Mouse (Mus musculus) ES-E14 (cell line): ENCODE measurements around the gene Capn8. TPM values are rescaled to one million over a fixed set of nuclear protein-coding genes. Genes with fewer than 3 reads are reported as not detected.

Source experiments
- DNase-seq: peaks from one replicate; pipeline ENCODE4 v3.0.0-alpha.2; 2013; ENCODE audit warnings: low read depth, low spot score
- H3K27ac ChIP-seq: 2 replicates; pipeline ENCODE4 v1.5.1; 2012; ENCODE audit warnings: low read depth, mild to moderate bottlenecking, low read length, moderate library complexity, mixed read lengths; ENCODE audit not compliant: poor library complexity, insufficient read depth, severe bottlenecking
- H3K36me3 ChIP-seq: 2 replicates; pipeline ENCODE4 v1.6.1; 2012; ENCODE audit warnings: mild to moderate bottlenecking, low read length, moderate library complexity, mixed read lengths; ENCODE audit not compliant: control insufficient read depth, poor library complexity, insufficient read depth, severe bottlenecking
- H3K4me1 ChIP-seq, 2 experiments: fragments of 150-350 bp in 1 of 2; sonication (generic) in 1 of 2; 2 replicates each; pipeline ENCODE4 v1.6.1; 2012; ENCODE audit warnings: low read length in 2 of 2, mild to moderate bottlenecking in 1 of 2, mixed read lengths in 1 of 2; ENCODE audit not compliant: control insufficient read depth in 2 of 2, insufficient read depth in 2 of 2, poor library complexity in 1 of 2
- H3K4me3 ChIP-seq, 2 experiments: fragments of 150-350 bp in 1 of 2; sonication (generic) in 1 of 2; 2 replicates each; pipeline ENCODE4 v1.5.1; 2012; ENCODE audit warnings: low read length in 2 of 2, low read depth in 1 of 2, mild to moderate bottlenecking in 1 of 2, mixed read lengths in 1 of 2; ENCODE audit not compliant: insufficient read depth in 1 of 2, poor library complexity in 1 of 2, severe bottlenecking in 1 of 2
- H3K9ac ChIP-seq: 2 replicates; pipeline ENCODE4 v1.6.1; 2012; ENCODE audit warnings: low read depth, mild to moderate bottlenecking, low read length, mixed read lengths; ENCODE audit not compliant: poor library complexity, insufficient read depth, severe bottlenecking
- H3K9me3 ChIP-seq: fragments of 150-350 bp; sonication (generic); 2 replicates; pipeline ENCODE4 v1.6.1; 2012; ENCODE audit warnings: low read depth, mild to moderate bottlenecking, low read length; ENCODE audit not compliant: control insufficient read depth, insufficient read depth
- CHD2 ChIP-seq: IDR thresholded peaks from 2 replicates; pipeline ENCODE4 v1.6.1; 2014; ENCODE audit warnings: mild to moderate bottlenecking, low read depth, low read length, inconsistent platforms
- HCFC1 ChIP-seq: IDR thresholded peaks from 2 replicates; pipeline ENCODE4 v1.6.1; 2012; ENCODE audit warnings: low read length, inconsistent platforms, borderline replicate concordance; ENCODE audit not compliant: insufficient read depth
- MAFK ChIP-seq: IDR thresholded peaks from 2 replicates; pipeline ENCODE4 v1.6.1; 2014; ENCODE audit warnings: mild to moderate bottlenecking, low read depth, low read length, inconsistent platforms; ENCODE audit not compliant: insufficient read depth
- ZC3H11A ChIP-seq: IDR thresholded peaks from 2 replicates; pipeline ENCODE4 v1.6.1; 2012; ENCODE audit warnings: low read depth, mild to moderate bottlenecking, inconsistent platforms, low read length, borderline replicate concordance
- ZNF384 ChIP-seq: IDR thresholded peaks from 2 replicates; pipeline ENCODE4 v1.6.1; 2012; ENCODE audit warnings: low read depth, low read length, inconsistent platforms
- in situ Hi-C, 2 experiments: fragments of 600-800 bp; cut with MboI; formaldehyde crosslinking; loops; one replicate each; pipeline ENCODE4 v1.15.1; 2025; ENCODE audit warnings: low sequenced_read_pairs in 2 of 2, inconsistent platforms in 1 of 2; ENCODE audit not compliant: unreplicated experiment in 2 of 2
- total RNA-seq: library from RNA; depleted of rRNA; stranded (reverse); fragments of 300-350 nt; gene quantifications from 2 replicates; pipeline ENCODE4 v1.2.3, GENCODE M21; 2012

Capn8 gene
- total RNA-seq, 1 experiment = not detected

GRCm38 (mm10) chr1:182571973-182572372 is 7.2 kb downstream of the Capn8 start:
- in situ Hi-C loops = loop anchor here in 1 of 2 experiments (25.0 kb wide), 1 partner anchor 690 kb away; no protein-coding TSS in a partner anchor
- no peak overlapping the region for H3K4me3 ChIP-seq
- no peak overlapping the region for H3K9ac ChIP-seq
- H3K27ac ChIP-seq = no peak overlapping the region
- H3K36me3 ChIP-seq = no peaks in the 10 kb centered on the region
- 0 out of 4 replicates have a peak, but pooled peaks cover 0 to 5% of the 10 kb centered on the region in 2 experiments for H3K4me1 ChIP-seq
- no peaks in the 10 kb centered on the region for H3K9me3 ChIP-seq
- TF ChIP-seq ZC3H11A (no peak), CHD2 (no peak), ZNF384 (no peak), MAFK (no peak), HCFC1 (no peak)
- no peak for DNase-seq

GRCm38 (mm10) chr1:182573856-182574665 is 9.3 kb downstream of the Capn8 start:
- H3K4me1 ChIP-seq = 0 out of 4 replicates have a peak, but pooled peaks cover 0 to 5% of the 10 kb centered on the region in 2 experiments
- no peak overlapping the region; the same call in 1 of the 2 replicates for H3K9ac ChIP-seq
- DNase-seq = no peak
- no peaks in the 10 kb centered on the region for H3K36me3 ChIP-seq
- H3K9me3 ChIP-seq = no peaks in the 10 kb centered on the region
- TF ChIP-seq HCFC1 = no peak
- no peak for TF ChIP-seq MAFK
- TF ChIP-seq CHD2 = no peak
- no peak for TF ChIP-seq ZC3H11A
- TF ChIP-seq ZNF384 = no peak
- in situ Hi-C loops = loop anchor here in 1 of 2 experiments (25.0 kb wide), 1 partner anchor 688 kb away; no protein-coding TSS in a partner anchor
- H3K27ac ChIP-seq = no peak overlapping the region; the same call in 1 of the 2 replicates
- no peak overlapping the region for H3K4me3 ChIP-seq

GRCm38 (mm10) chr1:182574666-182575049 is 9.9 kb downstream of the Capn8 start:
- H3K4me1 ChIP-seq = 0 out of 4 replicates have a peak, but pooled peaks cover 0 to 5% of the 10 kb centered on the region in 2 experiments
- no peak overlapping the region for H3K27ac ChIP-seq
- no peak for DNase-seq
- in situ Hi-C loops = loop anchor here in 1 of 2 experiments (25.0 kb wide), 1 partner anchor 688 kb away; no protein-coding TSS in a partner anchor
- no peaks in the 10 kb centered on the region for H3K9me3 ChIP-seq
- no peak overlapping the region for H3K4me3 ChIP-seq
- no peaks in the 10 kb centered on the region for H3K36me3 ChIP-seq
- TF ChIP-seq ZC3H11A = no peak
- no peak for TF ChIP-seq ZNF384
- no peak for TF ChIP-seq HCFC1
- no peak for TF ChIP-seq MAFK
- TF ChIP-seq CHD2 = no peak
- H3K9ac ChIP-seq = no peak overlapping the region

GRCm38 (mm10) chr1:182584169-182584568 is 19.4 kb downstream of the Capn8 start:
- TF ChIP-seq ZC3H11A = no peak
- TF ChIP-seq MAFK = no peak
- TF ChIP-seq HCFC1 = no peak
- no peak for TF ChIP-seq ZNF384
- no peak for TF ChIP-seq CHD2

More at GRCm38 (mm10) chr1:182584169-182584568, 19.4 kb downstream of the Capn8 start:
- no peaks in the 10 kb centered on the region for H3K9me3 ChIP-seq
- in situ Hi-C loops = no loop called here
- no peaks in the 10 kb centered on the region for H3K36me3 ChIP-seq
- no peak overlapping the region for H3K4me3 ChIP-seq
- no peak overlapping the region for H3K27ac ChIP-seq
- H3K9ac ChIP-seq = no peak overlapping the region
- peaks cover 2% of the 10 kb centered on the region in 2 experiments; a peak in 2 of 4 replicates for H3K4me1 ChIP-seq
- DNase-seq = no peak
